Mouse (Mus musculus): ENCODE measurements at regions not wholly inside any gene's neighbourhood (a gene's known extent, or its start where the extent isn't known, plus 50 kb on each side); places are given as distances from the start of the nearest gene placed in this dataset.
A peak's percentile ranks its signal among the peaks of the same experiment; 100 is the strongest.

GRCm38 (mm10) chr2:129885536-129885935 lies 85.2 kb downstream of the Stk35 start:
- H3K9me3 ChIP-seq (replicated peaks; ENCODE audit: low read length): peaks cover 2% of the 10 kb centered on the region
- H3K27me3 ChIP-seq (replicated peaks): peaks cover 3% of the 10 kb centered on the region
- no peak overlapping the region for H3K27ac ChIP-seq (ENCODE audit: insufficient read depth, low read depth)
- no peak overlapping the region for H3K9ac ChIP-seq (ENCODE audit: insufficient read depth, low read depth)
- no peak overlapping the region for H3K4me3 ChIP-seq (replicated peaks in 1 of 3; ENCODE audit: low read depth in 2 of 3, low read length in 2 of 3, poor library complexity in 1 of 3)
- H3K79me2 ChIP-seq (replicated peaks; ENCODE audit: control insufficient read depth, extremely low read depth, insufficient read depth, poor library complexity, severe bottlenecking): no peaks in the 10 kb centered on the region
- no peak for DNase-seq (ENCODE audit: extremely low read depth)
- in situ Hi-C loops (cut with MboI; ENCODE audit: low pct_ligation_motif_present, low pct_unique_long_range_greater_than_20kb, low sequenced_read_pairs) (no loop called here), dilution Hi-C loops (cut with MboI; ENCODE audit: extremely low pct_ligation_motif_present, extremely low pct_unique_long_range_greater_than_20kb, low sequenced_read_pairs) (no loop called here)
- TF ChIP-seq ZNF384 (IDR thresholded peaks at IDR 0.05; ENCODE audit: low read depth, low read length) (no peak), RCOR1 (conservative IDR thresholded peaks at IDR 0.05; ENCODE audit: low read depth, low read length) (no peak), SIN3A (IDR thresholded peaks at IDR 0.05; ENCODE audit: low read length) (no peak), CHD1 (IDR thresholded peaks at IDR 0.05; ENCODE audit: low read depth, low read length) (no peak), MAFK (IDR thresholded peaks at IDR 0.05; ENCODE audit: insufficient replicate concordance, low read length) (no peak)
- peaks cover 4 to 6% of the 10 kb centered on the region in 2 experiments; a peak in 3 of 4 replicates for H3K4me1 ChIP-seq (ENCODE audit: control insufficient read depth in 1 of 2, insufficient read depth in 2 of 2)
- H3K36me3 ChIP-seq (replicated peaks in 1 of 2; ENCODE audit: control insufficient read depth in 1 of 2, insufficient read depth in 1 of 2, low read length in 1 of 2): no peaks in the 10 kb centered on the region
- no peak overlapping the region for H3K4me2 ChIP-seq (ENCODE audit: insufficient read depth, low read depth, poor library complexity, severe bottlenecking)

GRCm38 (mm10) chr2:129893231-129893630 lies 92.9 kb downstream of the Stk35 start:
- Histone ChIP-seq H3K9me3 (replicated peaks; ENCODE audit: low read length) (no peaks in the 10 kb centered on the region), H3K27ac (ENCODE audit: insufficient read depth, low read depth) (no peak overlapping the region), H3K79me2 (replicated peaks; ENCODE audit: control insufficient read depth, extremely low read depth, insufficient read depth, poor library complexity, severe bottlenecking) (no peaks in the 10 kb centered on the region), H3K4me3 (replicated peaks in 1 of 3; ENCODE audit: low read depth in 2 of 3, low read length in 2 of 3, poor library complexity in 1 of 3) (no peak overlapping the region), H3K36me3 (replicated peaks in 1 of 2; ENCODE audit: control insufficient read depth in 1 of 2, insufficient read depth in 1 of 2, low read length in 1 of 2) (no peaks in the 10 kb centered on the region), H3K4me2 (ENCODE audit: insufficient read depth, low read depth, poor library complexity, severe bottlenecking) (peak overlapping the region; percentile 65), H3K4me1 (ENCODE audit: control insufficient read depth in 1 of 2, insufficient read depth in 2 of 2) (peaks cover 6 to 11% of the 10 kb centered on the region in 2 experiments; a peak in 3 of 4 replicates), H3K9ac (ENCODE audit: insufficient read depth, low read depth) (no peak overlapping the region), H3K27me3 (replicated peaks) (peaks cover 3% of the 10 kb centered on the region)
- TF ChIP-seq JUND (conservative IDR thresholded peaks at IDR 0.05; ENCODE audit: low read depth, low read length): no peak
- TF ChIP-seq ZKSCAN1 (IDR thresholded peaks at IDR 0.05; ENCODE audit: borderline replicate concordance, low read depth, low read length): no peak
- TF ChIP-seq TCF12 (IDR thresholded peaks at IDR 0.05; ENCODE audit: low read depth, low read length): 0 out of 2 replicates have a peak, but pooled peaks have one; percentile 13
- TF ChIP-seq SIN3A (IDR thresholded peaks at IDR 0.05; ENCODE audit: low read length): 0 out of 2 replicates have a peak, but pooled peaks have one; percentile 39
- TF ChIP-seq IRF4 (IDR thresholded peaks at IDR 0.05; ENCODE audit: low read depth, low read length): peak; percentile 36; the same call in 1 of the 2 replicates
- TF ChIP-seq POLR2A (IDR thresholded peaks at IDR 0.05; ENCODE audit: low read depth, low read length): no peak
- peak; percentile 65 for TF ChIP-seq EP300 (IDR thresholded peaks at IDR 0.05; ENCODE audit: low read length)
- peak; percentile 40 for DNase-seq (ENCODE audit: extremely low read depth)
- dilution Hi-C loops (cut with MboI; ENCODE audit: extremely low pct_ligation_motif_present, extremely low pct_unique_long_range_greater_than_20kb, low sequenced_read_pairs): no loop called here
- in situ Hi-C loops (cut with MboI; ENCODE audit: low pct_ligation_motif_present, low pct_unique_long_range_greater_than_20kb, low sequenced_read_pairs): loop anchor here (10.0 kb wide), 1 partner anchor 152 kb away; no protein-coding TSS in a partner anchor

GRCm38 (mm10) chr2:129893832-129894231 lies 93.5 kb downstream of the Stk35 start:
- no peak overlapping the region for H3K27ac ChIP-seq (ENCODE audit: insufficient read depth, low read depth)
- no peak overlapping the region for H3K4me3 ChIP-seq (replicated peaks in 1 of 3; ENCODE audit: low read depth in 2 of 3, low read length in 2 of 3, poor library complexity in 1 of 3)
- no peak overlapping the region; the same call in 1 of the 2 replicates for H3K4me2 ChIP-seq (ENCODE audit: insufficient read depth, low read depth, poor library complexity, severe bottlenecking)
- no peaks in the 10 kb centered on the region for H3K79me2 ChIP-seq (replicated peaks; ENCODE audit: control insufficient read depth, extremely low read depth, insufficient read depth, poor library complexity, severe bottlenecking)
- no peaks in the 10 kb centered on the region for H3K36me3 ChIP-seq (replicated peaks in 1 of 2; ENCODE audit: control insufficient read depth in 1 of 2, insufficient read depth in 1 of 2, low read length in 1 of 2)
- in situ Hi-C loops (cut with MboI; ENCODE audit: low pct_ligation_motif_present, low pct_unique_long_range_greater_than_20kb, low sequenced_read_pairs) (loop anchor here (10.0 kb wide), 1 partner anchor 151 kb away; no protein-coding TSS in a partner anchor), dilution Hi-C loops (cut with MboI; ENCODE audit: extremely low pct_ligation_motif_present, extremely low pct_unique_long_range_greater_than_20kb, low sequenced_read_pairs) (no loop called here)
- TF ChIP-seq IRF4 (IDR thresholded peaks at IDR 0.05; ENCODE audit: low read depth, low read length) (no peak), CHD2 (IDR thresholded peaks at IDR 0.05; ENCODE audit: low read length) (no peak), SIN3A (IDR thresholded peaks at IDR 0.05; ENCODE audit: low read length) (no peak), HCFC1 (IDR thresholded peaks at IDR 0.05; ENCODE audit: low read depth, low read length) (no peak), NRF1 (IDR thresholded peaks at IDR 0.05; ENCODE audit: low read depth, low read length) (no peak), ZNF384 (IDR thresholded peaks at IDR 0.05; ENCODE audit: low read depth, low read length) (no peak)
- DNase-seq (ENCODE audit: extremely low read depth): no peak
- H3K4me1 ChIP-seq (ENCODE audit: control insufficient read depth in 1 of 2, insufficient read depth in 2 of 2): peaks cover 6 to 11% of the 10 kb centered on the region in 2 experiments; a peak in 3 of 4 replicates
- no peak overlapping the region for H3K9ac ChIP-seq (ENCODE audit: insufficient read depth, low read depth)
- H3K9me3 ChIP-seq (replicated peaks; ENCODE audit: low read length): no peaks in the 10 kb centered on the region
- peaks cover 2% of the 10 kb centered on the region for H3K27me3 ChIP-seq (replicated peaks)
